Mouse (Mus musculus) kidney, postnatal 4 days (tissue): ENCODE results near the gene Erbb3.
"Not testable (repeated sequence)": the region's sequence is repeated elsewhere in the genome, so short reads cannot be mapped to it uniquely, and the experiment has no call there.

Source experiments
- DNase-seq, 2 experiments: peaks; one replicate each; pipeline ENCODE4 v3.0.0; 2021; ENCODE audit warnings: mixed read lengths in 2 of 2

Gene Erbb3

GRCm38 (mm10) chr10:128589464-128590192 lies at the start of gene Erbb3:
TSS of gene Erbb3 (minus strand) at chr10:128589652.
- DNase-seq: peak; percentile 69 to 82

DNA sequence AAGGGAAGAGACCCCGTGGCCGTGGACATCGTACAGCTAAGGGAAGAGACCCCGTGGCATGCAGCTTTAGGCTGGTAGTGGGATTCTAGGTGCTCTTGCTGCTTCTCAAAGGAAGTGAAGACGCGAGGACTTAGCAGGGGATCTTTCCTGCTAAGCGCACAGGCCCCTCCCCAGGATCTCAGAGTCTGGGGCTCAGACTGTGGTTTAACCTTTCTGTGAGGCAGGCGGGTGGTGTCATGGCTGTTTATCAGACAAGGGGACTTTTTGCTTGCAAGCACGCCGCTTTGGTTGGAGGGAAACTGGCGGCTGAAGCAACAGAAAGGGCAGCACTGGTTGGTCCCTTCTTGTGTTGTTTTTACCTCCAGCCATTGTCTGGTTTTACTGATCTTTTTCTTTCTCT lies 47.6 kb upstream of the Erbb3 start:
- peak in 1 of 2 experiments; percentile 30 for DNase-seq

DNA sequence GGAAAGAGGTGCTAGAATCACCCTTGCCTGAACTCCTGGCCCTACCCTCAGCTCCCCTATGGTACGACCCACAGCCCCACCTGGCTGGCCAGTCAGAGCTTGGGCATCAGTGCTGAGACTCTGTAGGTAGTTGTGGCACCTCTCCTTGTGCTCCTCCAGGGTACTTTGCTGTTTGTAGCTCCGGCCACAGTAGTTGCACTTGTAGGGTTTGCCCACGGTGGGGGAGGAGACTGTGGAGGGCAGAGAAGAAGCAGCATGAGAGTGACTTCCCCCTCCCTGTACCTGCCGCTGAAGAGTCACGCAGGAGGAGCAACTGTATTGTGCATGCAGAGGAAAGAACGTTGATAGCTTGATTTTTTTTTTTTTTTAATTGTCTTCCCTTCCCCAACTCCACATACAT lies 47.1 kb upstream of the Erbb3 start:
- peak in 1 of 2 experiments; percentile 19 for DNase-seq

- no peak for DNase-seq
Observed at GRCm38 (mm10) chr10:128635697-128636096, 46.2 kb upstream of the Erbb3 start.

DNA sequence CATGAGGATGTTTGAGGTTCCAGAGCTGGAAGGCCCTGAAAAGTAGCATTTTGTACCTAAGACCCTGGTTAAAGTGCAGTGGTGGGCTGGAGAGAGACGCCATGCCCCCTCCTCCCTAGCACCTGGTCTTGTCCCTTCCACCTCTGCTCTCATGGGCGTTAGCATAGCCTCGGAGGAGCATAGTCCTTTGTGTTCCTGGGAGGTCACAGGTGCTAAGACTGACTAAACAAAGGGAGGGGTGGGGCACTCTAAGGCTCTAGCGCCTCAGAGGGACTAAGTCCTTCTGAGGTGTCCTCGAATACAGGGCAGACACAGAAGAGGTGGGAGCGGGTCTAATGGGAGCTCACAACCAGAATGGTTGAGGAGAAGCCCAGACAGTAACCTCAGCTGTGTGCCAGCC lies 42.1 kb upstream of the Erbb3 start:
- no peak for DNase-seq

DNA sequence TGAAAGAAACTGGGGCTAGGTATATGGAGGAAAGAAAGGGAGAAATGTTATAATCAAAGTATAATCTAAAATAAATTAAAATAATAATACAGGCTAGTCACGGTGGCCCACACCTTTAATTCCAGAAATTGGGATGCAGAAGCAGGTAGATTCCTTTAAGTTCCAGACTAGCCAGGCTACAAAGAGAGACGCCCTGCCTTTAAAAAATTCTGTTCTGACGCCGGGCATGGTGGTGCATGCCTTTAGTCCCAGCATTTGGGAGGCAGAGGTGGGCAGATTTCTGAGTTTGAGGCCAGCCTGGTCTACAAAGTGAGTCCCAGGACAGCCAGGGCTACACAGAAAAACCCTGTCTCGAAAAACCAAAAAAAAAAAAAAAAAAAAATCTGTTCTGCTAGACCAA lies 40.9 kb upstream of the Erbb3 start:
- not testable (repeated sequence) for DNase-seq

DNA sequence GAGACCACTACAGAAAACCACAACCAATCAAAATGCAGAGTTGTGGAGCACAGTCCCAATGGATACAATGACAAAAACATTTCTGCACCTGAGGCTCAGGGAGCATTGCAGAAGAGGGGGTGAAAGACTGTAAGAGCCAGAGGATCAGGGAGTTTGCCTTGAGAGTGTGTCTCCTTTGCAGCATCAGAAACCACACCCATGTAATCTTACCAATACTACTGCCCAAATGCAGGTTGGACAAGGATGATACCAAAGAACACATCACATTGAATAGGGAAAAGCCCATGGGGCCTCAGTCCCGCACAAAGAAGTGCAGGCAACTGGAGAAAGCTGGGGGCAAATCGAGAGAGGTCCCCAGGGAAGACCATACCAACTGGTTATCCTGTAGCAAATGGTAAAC lies 40.3 kb upstream of the Erbb3 start:
- no peak for DNase-seq

- DNase-seq: no peak
Observed at GRCm38 (mm10) chr10:128627398-128628317, 38.2 kb upstream of the Erbb3 start.

GRCm38 (mm10) chr10:128626311-128627310 lies 37.2 kb upstream of the Erbb3 start, which contains the start of gene Rps26:
TSS of gene Rps26 (minus strand) at chr10:128626747.
- peak; percentile 87 to 93 for DNase-seq

GRCm38 (mm10) chr10:128625287-128625894 lies 35.9 kb upstream of the Erbb3 start:
- DNase-seq: no peak

DNA sequence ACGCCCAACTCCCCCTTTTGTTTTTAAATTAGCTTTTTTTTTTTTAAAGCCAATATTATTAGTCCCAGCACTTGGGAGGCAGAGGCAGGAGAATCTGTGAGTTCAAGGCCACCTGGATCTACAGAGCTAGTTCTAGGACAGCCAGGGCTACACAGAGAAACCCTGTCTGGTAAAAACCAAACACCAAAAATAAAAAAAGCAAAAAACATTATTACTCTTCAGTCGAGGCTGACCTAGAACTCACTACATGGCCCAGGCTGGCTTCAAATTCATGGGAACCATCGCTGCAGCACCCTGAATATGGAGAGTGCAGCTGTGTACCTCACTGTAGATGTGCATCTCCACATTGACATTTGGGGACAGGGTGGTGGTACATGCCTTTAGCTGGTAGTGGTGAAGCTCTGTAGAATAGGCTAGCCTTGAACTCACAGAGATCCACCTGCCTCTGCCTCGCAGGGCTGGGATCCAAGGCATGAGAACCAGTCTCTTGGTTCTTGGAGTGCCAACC lies 33.7 kb upstream of the Erbb3 start:
- DNase-seq: not testable (repeated sequence)

DNA sequence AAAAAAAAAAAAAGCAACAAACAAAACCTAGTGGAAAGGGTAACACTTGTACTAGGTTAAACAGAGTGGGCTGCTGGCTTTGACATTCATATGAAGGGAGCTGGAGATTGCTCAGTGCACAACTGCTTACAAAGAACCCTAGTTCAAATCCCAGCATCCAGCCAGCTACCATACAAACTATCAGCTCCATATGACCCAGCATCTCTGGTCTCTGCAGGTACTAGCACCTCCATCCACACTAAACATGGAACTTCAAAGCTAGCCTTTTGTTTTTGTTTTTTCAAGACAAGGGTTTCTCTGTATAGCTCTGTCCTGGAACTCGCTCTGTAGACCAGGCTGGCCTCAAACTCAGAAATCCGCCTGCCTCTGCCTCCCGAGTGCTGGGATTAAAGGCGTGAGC lies 33.2 kb upstream of the Erbb3 start:
- no peak for DNase-seq

GRCm38 (mm10) chr10:128621986-128622520 lies 32.6 kb upstream of the Erbb3 start:
- no peak for DNase-seq

- no peak for DNase-seq
Observed at GRCm38 (mm10) chr10:128620241-128620640, 30.8 kb upstream of the Erbb3 start.

GRCm38 (mm10) chr10:128619148-128619547 lies 29.7 kb upstream of the Erbb3 start:
- DNase-seq: not testable (repeated sequence)

DNA sequence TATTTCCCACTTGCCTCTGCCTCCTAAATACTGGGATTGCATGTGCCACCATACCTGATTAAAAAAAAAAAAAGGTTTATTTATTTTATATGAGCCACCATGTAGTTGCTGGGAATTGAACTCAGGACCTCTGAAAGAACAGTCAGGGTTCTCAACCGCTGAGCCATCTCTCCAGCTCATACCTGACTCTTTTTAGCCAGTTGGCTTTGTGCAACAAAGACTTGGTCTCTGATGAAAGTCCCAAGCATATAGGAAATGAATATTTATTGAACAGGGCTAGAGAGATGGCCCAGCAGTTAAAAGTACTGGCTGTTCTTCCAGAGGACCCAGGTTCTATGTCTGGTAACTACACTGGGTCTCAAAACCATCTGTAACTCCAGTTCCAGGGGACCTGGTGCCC lies 29.1 kb upstream of the Erbb3 start:
- no peak for DNase-seq

DNA sequence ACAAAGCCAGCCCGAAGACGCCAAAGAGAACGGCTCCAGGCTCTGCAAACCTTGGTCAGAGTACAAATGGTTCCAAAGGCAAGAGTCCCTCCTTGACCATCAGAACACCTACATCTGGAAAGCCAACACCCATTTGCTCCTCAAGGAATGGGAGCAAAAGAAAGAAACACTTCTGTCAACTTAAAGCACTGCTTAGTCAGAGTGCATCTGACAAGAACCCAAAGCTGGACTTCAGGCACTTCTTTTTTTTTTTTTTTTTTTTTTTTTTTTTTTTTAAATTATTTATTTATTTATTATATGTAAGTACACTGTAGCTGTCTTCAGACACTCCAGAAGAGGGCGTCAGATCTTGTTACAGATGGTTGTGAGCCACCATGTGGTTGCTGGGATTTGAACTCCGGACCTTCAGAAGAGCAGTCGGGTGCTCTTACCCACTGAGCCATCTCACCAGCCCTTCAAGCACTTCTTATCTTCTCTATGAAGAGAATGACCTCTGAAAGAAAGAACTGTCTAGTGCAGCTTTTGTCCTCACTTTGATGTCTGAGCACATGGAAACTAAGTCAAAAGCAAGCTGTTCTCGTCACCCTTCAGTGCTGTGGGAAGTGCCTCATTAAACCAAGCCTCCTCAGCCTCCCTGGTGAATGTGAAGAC lies 26.5 kb upstream of the Erbb3 start:
- not testable (repeated sequence) for DNase-seq

- DNase-seq: no peak
Observed at GRCm38 (mm10) chr10:128614934-128615333, 25.5 kb upstream of the Erbb3 start.

DNA sequence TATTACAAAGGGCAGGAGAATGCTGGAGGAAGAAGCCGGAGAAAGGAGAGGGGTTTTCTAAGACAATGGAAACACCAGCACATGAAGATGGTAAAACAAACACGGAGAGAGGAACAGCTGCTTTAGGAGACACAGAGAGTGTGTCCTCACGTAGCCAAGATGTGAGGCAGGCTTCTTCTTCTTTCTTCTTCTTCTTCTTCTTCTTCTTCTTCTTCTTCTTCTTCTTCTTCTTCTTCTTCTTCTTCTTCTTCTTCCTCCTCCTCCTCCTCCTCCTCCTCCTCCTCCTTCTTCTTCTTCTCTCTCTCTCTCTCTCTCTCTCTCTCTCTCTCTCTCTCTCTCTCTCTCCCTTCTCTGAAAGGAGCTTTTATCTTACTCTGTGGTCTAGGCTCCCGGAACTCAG lies 24.4 kb upstream of the Erbb3 start:
- DNase-seq: not testable (repeated sequence)

DNA sequence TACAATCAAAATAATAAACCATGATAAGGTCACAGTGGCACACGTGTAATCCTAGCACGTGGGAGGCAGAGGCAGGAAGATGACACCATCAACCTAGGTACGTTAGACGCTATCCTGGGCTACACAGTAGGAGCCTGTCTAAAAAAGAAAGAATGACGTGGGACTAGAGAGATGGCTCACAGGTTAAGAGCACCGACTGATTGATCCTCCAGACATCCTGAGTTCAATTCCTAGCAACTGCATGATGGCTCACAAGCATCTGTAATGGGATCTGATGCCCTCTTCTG lies 23.6 kb upstream of the Erbb3 start:
- DNase-seq: no peak
